12 mouse cellular contexts compared by ENCODE assay signal in genomic region chr4:153883057-153883456, GRCm38 (mm10).
"Had no signal": no experiment of that assay in that cellular context is flagged by ENCODE, and none has a peak within 500 bp of the region (broad histone marks: within the 10 kb centered on the region; RNA-seq: fewer than 3 reads in every experiment).

No protein-coding gene starts in this region.

- H3K36me3 ChIP-seq: midbrain, embryonic 13.5 days; midbrain, embryonic 15.5 days; stomach, embryonic 15.5 days had no signal

- H3K27me3 ChIP-seq: megakaryocyte, embryonic 14.5 days; midbrain, embryonic 13.5 days; midbrain, embryonic 15.5 days; stomach, embryonic 15.5 days had no signal

- H3K4me1 ChIP-seq: megakaryocyte, embryonic 14.5 days; midbrain, embryonic 13.5 days; midbrain, embryonic 15.5 days; stomach, embryonic 15.5 days had no signal

- H3K9ac ChIP-seq: lung, embryonic 14.5 days; midbrain, embryonic 13.5 days; midbrain, embryonic 15.5 days; stomach, embryonic 15.5 days had no signal

- ATAC-seq: midbrain, embryonic 13.5 days; midbrain, embryonic 15.5 days had no signal

- H3K9me3 ChIP-seq: midbrain, embryonic 13.5 days; midbrain, embryonic 15.5 days; stomach, embryonic 15.5 days had no signal

- DNase-seq: right cerebral cortex, postnatal 14 days; thymus, adult 2 months; thymus, postnatal 25 days; thymus, postnatal 4 days had no signal

- H3K4me2 ChIP-seq: lung, embryonic 14.5 days; midbrain, embryonic 11.5 days; midbrain, embryonic 13.5 days; midbrain, embryonic 15.5 days; stomach, embryonic 15.5 days had no signal

- H3K4me3 ChIP-seq: megakaryocyte, embryonic 14.5 days; midbrain, embryonic 13.5 days; midbrain, embryonic 15.5 days; stomach, embryonic 15.5 days had no signal

- H3K27ac ChIP-seq: macrophage; midbrain, embryonic 13.5 days; midbrain, embryonic 15.5 days; stomach, embryonic 15.5 days; stomach, postnatal 0 days had no signal
